Mouse (Mus musculus) naive thymus-derived CD4-positive, alpha-beta T cell, adult 2 months (primary cell): ENCODE measurements at regions not wholly inside any gene's neighbourhood (a gene's known extent, or its start where the extent isn't known, plus 50 kb on each side); places are given as distances from the start of the nearest gene placed in this dataset.

Experiments used
- DNase-seq: peaks from one replicate; pipeline ENCODE4 v3.0.0-alpha.2; 2011; ENCODE audit warnings: low read depth

- DNase-seq, result no peak
Measured at GRCm38 (mm10) chr3:8310379-8311128, 1299.3 kb downstream of the Zfp704 start.

DNA sequence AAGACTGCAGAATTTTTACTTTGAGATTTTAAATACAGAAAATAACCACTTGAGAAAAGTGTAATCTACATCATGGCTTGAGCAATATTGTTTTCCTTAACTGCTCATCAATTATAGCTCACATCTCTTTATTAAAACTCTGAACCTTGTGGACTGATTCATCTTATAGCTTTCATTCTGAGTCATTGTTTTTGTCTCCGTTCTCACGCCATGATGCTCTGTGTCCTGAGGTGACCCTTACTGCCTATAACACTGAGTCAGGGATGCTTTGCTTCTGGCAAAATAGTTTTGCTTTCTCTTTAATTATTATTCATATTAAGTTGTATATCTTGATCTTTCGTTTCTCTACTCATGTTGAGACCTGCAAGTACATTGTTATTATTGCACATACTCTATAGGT is 1302.6 kb downstream of the Zfp704 start:
- DNase-seq, result no peak

DNA sequence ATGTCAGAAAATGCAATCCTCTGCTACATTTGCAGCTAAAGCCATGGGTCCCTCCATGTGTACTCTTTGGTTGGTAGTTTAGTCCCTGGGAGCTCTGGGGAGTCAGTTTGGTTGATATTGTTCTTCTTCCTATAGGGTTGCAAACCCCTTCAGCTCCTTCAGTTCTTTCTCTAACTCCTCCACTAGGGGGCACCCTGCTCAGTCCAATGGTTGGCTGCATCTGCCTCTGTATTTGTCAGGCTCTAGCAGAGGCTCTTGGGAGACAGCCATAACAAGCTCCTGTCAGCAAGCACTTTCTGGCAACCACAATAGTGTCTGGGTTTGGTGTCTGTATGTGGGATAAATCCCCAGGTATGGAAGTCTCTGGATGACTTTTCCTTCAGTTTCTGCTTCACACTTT is 1305.1 kb downstream of the Zfp704 start:
- no peak for DNase-seq

DNA sequence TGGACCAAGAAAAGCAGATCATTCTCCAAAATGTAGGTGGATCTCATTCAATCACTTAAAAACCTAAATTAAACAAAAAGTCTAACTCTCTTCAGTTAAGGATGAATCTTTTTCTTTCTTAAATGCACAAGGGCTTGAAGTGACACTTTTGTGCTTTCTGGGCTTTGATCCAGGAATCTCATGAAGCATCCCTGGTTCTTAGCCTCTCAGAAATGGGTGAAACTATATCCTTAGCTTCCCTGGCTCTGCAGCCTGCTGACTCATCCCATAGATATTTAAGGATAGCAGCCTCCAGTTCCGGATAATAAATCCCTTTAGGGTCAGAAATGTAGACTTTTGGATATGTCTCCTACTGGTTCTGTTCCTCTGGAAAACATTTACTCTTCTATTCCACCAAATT is 1316.8 kb downstream of the Zfp704 start:
- no peak for DNase-seq

DNA sequence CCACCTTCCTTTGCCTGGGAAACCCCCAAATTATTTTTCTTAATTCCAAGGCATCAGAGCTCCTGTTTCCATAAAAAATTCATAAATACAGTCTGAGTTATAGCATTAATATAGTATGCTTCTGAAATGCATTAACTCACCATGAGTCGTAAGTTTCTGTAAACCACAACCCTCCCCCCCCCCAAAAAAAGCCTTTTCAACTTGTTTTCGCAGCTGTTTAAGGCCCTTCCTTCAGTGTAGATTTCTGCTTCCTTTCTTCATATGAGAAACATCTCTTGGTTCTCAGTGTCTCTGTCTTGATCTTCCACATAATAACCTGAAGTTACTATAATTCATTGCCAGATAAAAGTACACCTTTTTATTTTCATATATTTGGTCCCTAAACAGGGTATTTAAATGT is 1320.3 kb downstream of the Zfp704 start:
- no peak for DNase-seq

DNA sequence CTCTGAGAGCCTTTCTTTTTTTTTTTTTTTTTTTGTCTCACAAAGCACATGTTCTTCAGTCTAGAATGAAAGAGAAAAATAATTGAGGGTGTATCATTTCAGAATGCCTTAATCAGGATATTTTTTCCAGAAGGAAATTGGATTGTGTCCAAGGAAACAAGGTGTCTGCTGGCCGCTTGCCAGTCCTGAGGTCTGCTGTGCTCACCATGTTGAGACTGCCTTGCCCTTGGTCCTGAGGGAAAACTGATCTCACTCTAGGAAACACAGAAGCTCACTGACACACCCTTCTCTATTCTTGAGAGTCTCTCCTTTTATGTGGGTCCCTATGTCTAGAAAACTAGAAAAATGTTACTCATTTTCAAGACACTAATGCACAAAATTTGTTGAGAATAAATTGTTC is 1321.4 kb downstream of the Zfp704 start:
- no peak for DNase-seq

DNA sequence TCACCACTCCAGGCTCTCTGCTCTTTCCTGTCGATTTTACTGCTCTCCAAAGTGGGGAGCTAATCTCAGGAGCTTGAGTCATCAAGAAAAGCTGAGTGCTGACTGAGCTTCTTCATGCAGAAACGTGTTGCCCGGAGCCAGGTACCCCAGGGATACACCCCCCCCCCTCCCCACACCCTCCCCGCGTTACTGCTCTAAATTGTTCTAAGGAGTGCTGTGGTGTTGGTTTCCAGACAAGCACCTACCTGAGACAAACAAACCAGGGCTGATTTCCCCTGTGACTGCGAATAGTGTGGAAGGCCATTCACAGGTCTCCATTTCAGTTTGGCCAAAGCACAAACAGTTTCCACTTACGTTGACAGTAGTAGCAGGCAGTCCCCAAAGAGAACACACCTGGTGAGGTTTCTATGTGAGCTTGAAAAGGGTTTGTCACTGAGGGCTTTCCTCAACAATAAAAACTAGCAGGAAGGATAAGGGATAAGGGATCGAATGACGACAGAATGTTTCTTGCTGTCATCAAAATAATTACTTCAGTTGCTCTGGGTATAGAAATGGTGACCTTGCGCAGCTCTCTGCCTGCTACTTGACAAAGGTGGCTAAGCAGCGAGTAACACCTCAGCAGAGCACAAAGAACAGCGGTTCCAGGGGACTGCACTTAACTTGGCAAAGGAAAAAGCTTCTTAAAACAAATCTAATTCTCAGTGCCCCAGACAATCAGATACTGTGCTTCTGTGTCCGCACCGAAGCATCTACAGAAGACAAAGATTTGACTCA is 1325.0 kb downstream of the Zfp704 start:
- DNase-seq, result no peak

- no peak for DNase-seq
Measured at GRCm38 (mm10) chr3:8282411-8282810, 1327.5 kb downstream of the Zfp704 start.

DNA sequence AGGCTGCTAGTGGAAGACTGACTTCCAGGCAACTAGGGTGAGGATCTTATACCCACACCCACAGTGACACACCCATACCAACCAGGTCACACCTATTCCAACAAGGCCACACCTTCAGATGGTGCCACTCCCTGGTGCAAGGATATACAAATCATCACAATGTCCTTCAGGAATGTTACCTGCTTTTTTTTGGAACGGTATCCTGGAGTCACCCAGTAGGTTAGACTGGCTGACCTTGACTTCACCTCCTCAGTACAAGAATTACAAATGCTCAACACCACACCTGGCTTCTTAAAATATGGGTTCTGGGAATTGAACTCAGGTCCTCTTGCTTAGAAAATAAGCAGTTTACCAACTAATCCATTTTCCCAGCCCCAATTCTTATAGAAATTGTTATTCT is 1333.2 kb downstream of the Zfp704 start:
- no peak for DNase-seq

- DNase-seq, result no peak
Measured at GRCm38 (mm10) chr3:8270935-8271298, 1339.0 kb downstream of the Zfp704 start.

DNA sequence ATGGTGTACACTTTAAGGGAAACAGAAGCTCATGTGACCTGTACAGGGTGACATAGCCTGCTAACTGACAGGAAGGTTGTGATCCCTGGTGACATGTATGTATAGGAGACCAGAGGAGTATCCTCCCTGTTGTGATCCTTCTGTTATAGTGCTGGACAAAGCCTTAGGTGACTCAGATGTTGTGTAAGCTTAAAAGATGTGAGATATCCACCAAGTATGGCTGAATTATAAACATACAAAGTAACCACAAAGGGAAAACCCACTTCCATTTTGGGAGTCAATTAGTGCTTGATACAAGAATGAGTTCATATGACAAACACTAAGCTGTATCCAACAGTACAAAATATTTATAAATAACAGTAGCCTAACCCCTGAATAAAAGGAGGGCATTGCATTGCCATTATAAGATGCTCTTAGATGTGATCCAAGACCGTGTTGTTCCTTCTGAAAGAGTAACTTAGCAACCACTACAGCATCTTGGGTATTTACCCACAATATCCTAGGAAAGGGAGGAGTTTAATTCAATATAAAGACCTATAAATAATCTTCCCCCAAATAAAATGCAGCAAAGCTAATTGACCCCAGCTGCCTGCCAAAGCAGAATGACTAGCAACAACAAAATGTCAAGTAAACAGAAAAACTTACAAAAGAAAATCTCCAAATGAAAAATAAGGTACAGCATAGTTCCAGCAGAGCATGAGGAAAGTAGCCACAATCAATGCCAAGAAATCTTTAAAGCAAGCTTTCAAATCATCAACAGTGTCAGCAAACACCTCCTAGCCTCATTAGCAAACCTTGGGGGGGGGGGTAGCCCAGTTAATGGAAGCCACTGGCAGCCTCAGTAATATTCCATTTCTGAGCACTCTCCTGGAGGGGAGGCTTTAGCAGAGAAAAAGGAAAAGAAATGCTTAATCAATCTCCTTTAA is 1339.6 kb downstream of the Zfp704 start:
- DNase-seq, result no peak

DNA sequence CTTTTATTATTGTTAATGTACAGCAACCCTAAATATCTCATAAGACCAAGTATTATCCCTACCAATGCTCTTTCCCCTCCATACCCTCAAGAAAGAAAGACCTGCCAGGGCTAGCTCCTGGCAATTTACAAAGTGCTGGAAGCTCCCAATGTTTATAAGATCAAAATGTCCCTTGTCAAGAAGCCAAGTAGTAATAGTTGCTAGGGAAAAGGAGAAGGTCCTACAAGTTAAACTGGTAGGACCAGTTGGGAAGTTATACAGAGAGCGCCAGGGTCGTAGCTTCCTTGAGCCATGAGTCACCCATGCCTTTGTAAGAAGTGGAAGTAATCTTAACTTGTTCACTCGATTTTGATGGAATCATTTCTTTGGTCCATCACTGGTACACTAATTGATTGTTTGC is 1344.1 kb downstream of the Zfp704 start:
- no peak for DNase-seq

- no peak for DNase-seq
Measured at GRCm38 (mm10) chr3:8264366-8265033, 1345.4 kb downstream of the Zfp704 start.

DNA sequence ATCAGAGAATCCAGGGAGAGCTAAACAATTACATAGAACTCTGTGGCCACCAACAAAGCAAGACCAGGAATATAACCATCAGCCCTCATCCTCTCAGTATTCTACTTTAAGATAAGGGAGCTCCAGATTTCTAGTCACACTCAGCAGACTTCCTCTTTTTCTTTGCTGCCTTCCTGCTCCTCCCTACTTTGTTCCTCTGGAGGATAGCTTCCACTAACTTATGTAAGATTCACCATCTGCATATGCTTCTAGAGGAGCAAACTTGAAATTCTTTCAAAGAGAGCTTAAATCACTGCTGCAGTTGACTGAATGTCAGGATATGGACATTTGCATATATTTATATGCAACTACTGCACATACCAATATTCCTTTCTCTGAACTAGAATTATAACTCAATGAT is 1352.6 kb downstream of the Zfp704 start:
- DNase-seq, result no peak

DNA sequence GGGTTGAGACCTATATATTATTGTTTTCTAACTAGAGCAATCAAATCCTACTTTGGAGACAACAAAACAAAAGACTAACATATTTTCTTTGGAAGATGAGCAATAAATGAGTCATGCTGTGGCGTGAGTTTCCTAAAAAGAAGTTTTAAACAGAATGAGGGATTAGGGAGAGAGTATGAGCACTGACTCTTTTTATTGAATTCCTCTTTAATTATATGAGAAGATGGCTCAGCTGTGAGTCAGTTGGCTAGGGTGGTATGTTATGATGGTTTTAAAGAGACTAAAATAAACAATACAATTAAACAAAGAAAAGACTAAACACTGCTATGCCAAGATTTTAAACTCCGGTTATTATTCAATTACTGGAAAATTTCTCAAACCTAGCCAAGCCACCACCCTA is 1357.6 kb downstream of the Zfp704 start:
- DNase-seq, result no peak

DNA sequence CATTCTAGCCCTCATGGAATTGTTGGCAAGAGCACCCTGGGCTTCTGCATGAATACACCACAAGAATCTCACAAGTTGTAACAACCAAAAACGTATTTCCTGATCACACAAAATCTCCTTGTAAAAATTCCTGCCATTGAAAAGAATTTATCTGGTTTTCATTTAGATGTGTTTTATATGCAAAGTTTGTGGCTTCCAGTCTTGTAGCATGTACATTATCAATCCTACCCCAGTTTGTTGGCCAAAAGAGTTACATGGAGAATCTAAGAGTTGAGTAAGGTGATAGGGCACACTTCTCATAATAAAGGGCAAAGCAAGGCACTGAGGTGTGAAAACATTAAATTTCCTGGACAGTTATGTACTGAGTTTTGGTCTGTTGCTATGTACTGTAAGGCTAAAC is 1361.0 kb downstream of the Zfp704 start:
- DNase-seq, result no peak

GRCm38 (mm10) chr3:8245822-8246221 is 1364.1 kb downstream of the Zfp704 start:
- peak; percentile 44 for DNase-seq

DNA sequence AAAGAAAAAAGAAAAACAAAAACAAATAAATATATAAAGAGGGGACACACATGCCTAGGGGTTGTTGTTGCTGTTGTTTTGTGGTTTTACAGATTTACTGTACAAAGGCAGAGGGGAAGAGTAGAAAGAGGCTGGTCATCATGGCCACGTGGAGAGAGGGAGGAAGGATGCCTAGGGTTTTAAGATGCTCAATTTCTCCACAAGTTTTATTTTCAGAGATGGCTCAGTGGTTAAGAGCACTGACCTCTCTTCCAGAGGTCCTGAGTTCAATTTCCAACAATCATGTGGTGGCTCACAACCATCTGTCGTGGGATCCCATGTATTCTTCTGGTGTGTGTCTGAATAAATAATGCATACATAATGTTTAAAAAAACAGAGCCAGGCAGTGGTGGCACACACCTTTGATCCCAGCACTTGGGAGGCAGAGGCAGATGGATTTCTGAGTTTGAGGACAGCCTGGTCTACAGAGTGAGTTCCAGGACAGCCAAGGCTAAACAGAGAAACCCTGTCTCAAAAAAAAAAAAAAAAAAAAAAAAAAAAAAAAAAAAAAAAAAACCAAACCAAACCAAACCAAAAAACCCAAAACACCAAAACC is 1364.6 kb downstream of the Zfp704 start:
- peak; percentile 79 for DNase-seq

DNA sequence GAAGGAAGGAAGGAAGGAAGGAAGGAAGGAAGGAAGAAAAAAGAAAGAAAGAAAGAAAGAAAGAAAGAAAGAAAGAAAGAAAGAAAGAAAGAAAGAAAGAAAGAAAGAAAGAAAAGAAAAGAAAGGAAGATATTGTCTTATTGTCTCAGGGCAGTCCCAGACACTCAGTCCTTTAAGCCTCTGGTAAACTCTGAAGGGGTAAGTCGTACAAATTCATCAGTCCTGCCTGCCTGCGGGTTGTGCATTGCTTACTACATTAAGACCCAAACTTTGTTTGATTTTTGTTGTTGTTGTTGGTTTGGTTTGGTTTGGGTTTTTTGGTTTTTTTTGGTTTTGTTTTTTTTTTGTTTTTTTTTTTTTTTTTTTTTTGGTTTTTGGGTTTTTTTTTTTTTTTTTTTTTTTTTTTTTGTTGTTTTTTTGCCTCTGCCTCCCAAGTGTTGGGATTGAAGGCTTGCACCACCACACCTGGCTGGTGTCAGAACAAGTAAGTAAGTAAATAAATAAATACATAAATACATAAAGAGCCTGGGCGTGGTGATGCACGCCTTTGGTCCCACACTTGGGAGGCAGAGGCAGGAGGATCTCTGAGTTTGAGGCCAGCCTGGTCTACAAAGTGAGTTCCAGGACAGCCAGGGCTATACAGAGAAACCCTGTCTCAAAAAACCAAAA is 1365.2 kb downstream of the Zfp704 start:
- peak; percentile 61 for DNase-seq

- no peak for DNase-seq
Measured at GRCm38 (mm10) chr3:8206623-8207404, 1403.1 kb downstream of the Zfp704 start.
